8 mouse cellular contexts compared by ENCODE assay signal in the genomic region with DNA sequence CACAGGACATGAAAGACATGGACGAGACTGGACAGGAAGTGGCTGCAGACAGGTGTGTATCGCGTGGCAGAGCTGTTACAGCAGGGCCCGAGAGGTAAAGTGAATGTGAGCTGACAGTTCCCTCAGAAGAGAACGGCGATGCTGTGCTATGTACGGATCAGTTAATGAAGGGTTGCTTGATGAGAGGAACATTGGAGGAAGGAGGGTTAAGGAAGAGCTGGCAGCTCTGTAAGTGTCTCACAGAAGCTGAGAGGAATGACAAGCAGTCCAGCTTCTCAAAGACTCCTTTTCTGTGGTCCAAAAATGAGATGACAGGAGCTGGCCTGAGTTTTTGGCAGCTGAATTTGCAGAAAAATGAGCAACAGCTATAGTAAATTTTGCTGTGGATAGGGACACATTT.
"Had no signal": no experiment of that assay in that cellular context is flagged by ENCODE, and none has a peak within 500 bp of the region (broad histone marks: within the 10 kb centered on the region; RNA-seq: fewer than 3 reads in every experiment).

No protein-coding gene starts in this region.

- DNase-seq: kidney, adult 8-10 months; kidney, postnatal 25 days; liver; liver, embryonic 13.5 days; liver, postnatal 0 days; lung, postnatal 14 days; thymus, postnatal 4 days had no signal

- ATAC-seq: liver, postnatal 0 days; midbrain, embryonic 13.5 days had no signal
